9 mouse cellular contexts compared by ENCODE assay signal in the genomic region with DNA sequence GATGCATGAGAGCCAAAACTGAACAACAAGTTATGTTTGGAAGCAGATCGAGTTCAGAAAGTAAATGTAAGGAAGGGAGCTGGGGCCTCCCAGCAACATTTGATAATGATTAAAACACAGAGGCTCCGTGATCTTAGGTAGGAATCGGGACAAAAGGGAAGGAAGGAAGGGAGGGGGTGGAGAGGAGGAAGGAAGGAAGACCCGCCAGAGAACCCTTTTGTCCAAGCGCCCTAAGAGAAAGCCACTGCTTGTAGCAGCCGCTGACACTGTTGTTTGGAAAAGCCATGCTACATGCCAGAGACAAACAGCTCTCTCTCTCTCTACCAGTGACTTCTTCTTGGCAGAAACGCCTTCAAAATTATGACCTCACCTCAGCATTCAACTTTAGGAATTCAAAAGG. TPM values are rescaled to one million over a fixed set of nuclear protein-coding genes. Genes with fewer than 3 reads are reported as not detected.
A peak's percentile ranks its signal among the peaks of the same experiment; 100 is the strongest.
DNase-seq lines count a peak whose midpoint lies in the region; ATAC-seq and TF ChIP-seq lines count a peak whose summit lies in the region.
"Had no signal": no experiment of that assay in that cellular context is flagged by ENCODE, and none has a peak within 500 bp of the region (broad histone marks: within the 10 kb centered on the region; RNA-seq: fewer than 3 reads in every experiment).

No protein-coding gene starts in this region.

- DNase-seq in midbrain, embryonic 11.5 days (ENCODE audit: low spot score, missing footprints): peak; percentile 75
- peak; percentile 46 to 59 for DNase-seq in heart, adult 2 months
- DNase-seq in kidney, postnatal 10 days: peak; percentile 19
- no peak for DNase-seq in spleen, postnatal 4 days (ENCODE audit: low spot score in 2 of 2)
- no peak for DNase-seq in liver
- DNase-seq in right cerebral cortex, postnatal 10 days (ENCODE audit: low spot score in 2 of 2): no peak

- WGBS in midbrain, embryonic 11.5 days: 46% methylated on average over 7 of the region's 7 CpGs
- 41% methylated on average over 7 of the region's 7 CpGs for WGBS in midbrain, embryonic 13.5 days
- 14% methylated on average over 7 of the region's 7 CpGs for WGBS in heart, adult 2 months
- 72% methylated on average over 7 of the region's 7 CpGs for WGBS in small intestine, adult 2 months

- peak; percentile 62; the same call in 1 of the 2 replicates for TF ChIP-seq POLR2A in heart, adult 2 months (IDR thresholded peaks at IDR 0.05; ENCODE audit: insufficient read depth, low read depth, low read length)
- no peak for TF ChIP-seq POLR2A in small intestine, adult 2 months (IDR thresholded peaks at IDR 0.05; ENCODE audit: low read depth, low read length)

- peaks cover 5% of the 10 kb centered on the region; the same call in 1 of the 2 replicates for H3K4me1 ChIP-seq in midbrain, embryonic 11.5 days (ENCODE audit: control insufficient read depth, insufficient read depth, low read length)
- H3K4me1 ChIP-seq in midbrain, embryonic 13.5 days (replicated peaks): peaks cover 14% of the 10 kb centered on the region
- peaks cover 9% of the 10 kb centered on the region for H3K4me1 ChIP-seq in heart, adult 2 months (ENCODE audit: control insufficient read depth, insufficient read depth, low read length)
- peaks cover 4% of the 10 kb centered on the region; the same call in 1 of the 2 replicates for H3K4me1 ChIP-seq in small intestine, adult 2 months (ENCODE audit: control insufficient read depth, insufficient read depth, insufficient read length, low read length)

- intact Hi-C loops in heart, adult 2 months (cut with DNase I): loop anchor here (1.0 kb wide), 1 partner anchor 25 kb away; no protein-coding TSS in a partner anchor

- 0 out of 2 replicates have a peak, but pooled peaks cover 2% of the 10 kb centered on the region for H3K36me3 ChIP-seq in midbrain, embryonic 11.5 days (ENCODE audit: control insufficient read depth, insufficient read depth, low read length)
- H3K36me3 ChIP-seq in midbrain, embryonic 13.5 days: peaks cover 18% of the 10 kb centered on the region
- peaks cover 40% of the 10 kb centered on the region for H3K36me3 ChIP-seq in heart, adult 2 months (ENCODE audit: control insufficient read depth, insufficient read depth, low read length)
- no peaks in the 10 kb centered on the region for H3K36me3 ChIP-seq in small intestine, adult 2 months (ENCODE audit: control insufficient read depth, insufficient read depth, low read length)

- H3K27ac ChIP-seq in midbrain, embryonic 11.5 days (ENCODE audit: low read depth, low read length): no peak overlapping the region
- no peak overlapping the region for H3K27ac ChIP-seq in midbrain, embryonic 13.5 days
- H3K27ac ChIP-seq in heart, adult 2 months: peak overlapping the region; percentile 92
- 0 out of 2 replicates have a peak overlapping the region, but pooled peaks have one; percentile 38 for H3K27ac ChIP-seq in small intestine, adult 2 months (ENCODE audit: insufficient read depth, low read depth, low read length)
- H3K27ac ChIP-seq: hindbrain, embryonic 15.5 days had no signal

- no peak overlapping the region for H3K9ac ChIP-seq in midbrain, embryonic 11.5 days (ENCODE audit: low read length)
- no peak overlapping the region for H3K9ac ChIP-seq in midbrain, embryonic 13.5 days (replicated peaks)
- peak overlapping the region; percentile 38 for H3K9ac ChIP-seq in heart, adult 2 months (ENCODE audit: low read depth, low read length)
- H3K9ac ChIP-seq: hindbrain, embryonic 15.5 days had no signal

- H3K27me3 ChIP-seq in midbrain, embryonic 11.5 days (ENCODE audit: control insufficient read depth, insufficient read depth, low read length): no peaks in the 10 kb centered on the region
- no peaks in the 10 kb centered on the region for H3K27me3 ChIP-seq in midbrain, embryonic 13.5 days
- H3K27me3 ChIP-seq in heart, adult 2 months (ENCODE audit: control insufficient read depth, insufficient read depth, low read length): no peaks in the 10 kb centered on the region
- H3K27me3 ChIP-seq in small intestine, adult 2 months (ENCODE audit: control insufficient read depth, insufficient read depth, low read length): no peaks in the 10 kb centered on the region
- H3K27me3 ChIP-seq: hindbrain, embryonic 15.5 days had no signal

- no peaks in the 10 kb centered on the region for H3K79me2 ChIP-seq in heart, adult 2 months (replicated peaks; ENCODE audit: control insufficient read depth, insufficient read depth, low read length)

- no peaks in the 10 kb centered on the region for H3K9me3 ChIP-seq in midbrain, embryonic 11.5 days (ENCODE audit: control insufficient read depth, low read length)
- no peaks in the 10 kb centered on the region for H3K9me3 ChIP-seq in midbrain, embryonic 13.5 days
- H3K9me3 ChIP-seq: hindbrain, embryonic 15.5 days had no signal

- H3K4me2 ChIP-seq in midbrain, embryonic 11.5 days: no peak overlapping the region
- no peak overlapping the region for H3K4me2 ChIP-seq in midbrain, embryonic 13.5 days (replicated peaks)
- H3K4me2 ChIP-seq: hindbrain, embryonic 15.5 days had no signal

- TF ChIP-seq EP300 in heart, adult 2 months (IDR thresholded peaks at IDR 0.05; ENCODE audit: insufficient read depth, low read depth, low read length): peak; percentile 92

- no peak for ATAC-seq in midbrain, embryonic 11.5 days (ENCODE audit: low FRiP score)
- no peak for ATAC-seq in midbrain, embryonic 13.5 days

- TF ChIP-seq CTCF in heart, adult 2 months (IDR thresholded peaks at IDR 0.05): no peak
- no peak for TF ChIP-seq CTCF in small intestine, adult 2 months (IDR thresholded peaks at IDR 0.05; ENCODE audit: extremely low read depth, insufficient read length, insufficient replicate concordance, low read depth, low read length)

- H3K4me3 ChIP-seq in midbrain, embryonic 11.5 days (ENCODE audit: low read depth, low read length): no peak overlapping the region
- H3K4me3 ChIP-seq in midbrain, embryonic 13.5 days (replicated peaks): no peak overlapping the region
- H3K4me3 ChIP-seq in heart, adult 2 months: no peak overlapping the region
- no peak overlapping the region for H3K4me3 ChIP-seq in small intestine, adult 2 months (ENCODE audit: low read depth, low read length)
- H3K4me3 ChIP-seq: hindbrain, embryonic 15.5 days had no signal

RNA-seq across cellular contexts. Expression of a gene that starts 5.5 kb away (rescaled TPM):
- polyA plus RNA-seq in midbrain, embryonic 11.5 days (2014; fragmentation: Nextera tagmentation; extraction: Ambion mirVana): 20.8 and 23.8 TPM in 2 replicates
- polyA plus RNA-seq in midbrain, embryonic 13.5 days (2015; fragmentation: Nextera tagmentation; extraction: Ambion mirVana): 49.2 and 50.4 TPM in 2 replicates
- total RNA-seq in heart, adult 2 months (2021): 10 to 100 TPM; 22.2 to 23.2 TPM
- 5.1 and 10.7 TPM in 2 replicates for polyA plus RNA-seq in heart, adult 2 months (2012; rRNA removed)
- polyA plus RNA-seq in small intestine, adult 2 months (2012; rRNA removed): 1.0 and 1.4 TPM in 2 replicates

RNA-seq across cellular contexts. Expression of a gene that starts 40.5 kb away (rescaled TPM):
- 7.4 and 8.3 TPM in 2 replicates for polyA plus RNA-seq in midbrain, embryonic 11.5 days (2014; fragmentation: Nextera tagmentation; extraction: Ambion mirVana)
- polyA plus RNA-seq in midbrain, embryonic 13.5 days (2015; fragmentation: Nextera tagmentation; extraction: Ambion mirVana): 6.0 and 7.4 TPM in 2 replicates
- 1 to 10 TPM; 8.4 to 9.5 TPM for total RNA-seq in heart, adult 2 months (2021)
- 15.2 and 21.8 TPM in 2 replicates for polyA plus RNA-seq in heart, adult 2 months (2012; rRNA removed)
- 2.4 and 3.5 TPM in 2 replicates for polyA plus RNA-seq in small intestine, adult 2 months (2012; rRNA removed)

Comparison
In these comparisons a context has a peak if more than half of its experiments do, and no peak if none do; other contexts are left out.
1. DNase-seq: peak in midbrain, embryonic 11.5 days (single experiment), heart, adult 2 months (2 of 2) and kidney, postnatal 10 days (single experiment); none in spleen, postnatal 4 days (0 of 2), liver (single experiment) and right cerebral cortex, postnatal 10 days (0 of 2).
2. H3K27ac ChIP-seq: peak in heart, adult 2 months (single experiment) and small intestine, adult 2 months (single experiment); none in midbrain, embryonic 11.5 days (single experiment) and midbrain, embryonic 13.5 days (single experiment).